Mouse (Mus musculus): ENCODE measurements around the gene Azgp1.
"Not testable (repeated sequence)": the region's sequence is repeated elsewhere in the genome, so short reads cannot be mapped to it uniquely, and the experiment has no call there.

Azgp1 gene

GRCm38 (mm10) chr5:137981300-137981699, at the start of gene Azgp1:
Azgp1 (plus strand) TSS chr5:137981520.
- in situ Hi-C loops (cut with MboI, MseI): no loop called here

GRCm38 (mm10) chr5:137933934-137934333, 47.4 kb upstream of the Azgp1 start:
- in situ Hi-C loops (cut with MboI, MseI): not testable (repeated sequence)

GRCm38 (mm10) chr5:137936486-137936885, 44.8 kb upstream of the Azgp1 start:
- in situ Hi-C loops (cut with MboI, MseI): no loop called here

DNA sequence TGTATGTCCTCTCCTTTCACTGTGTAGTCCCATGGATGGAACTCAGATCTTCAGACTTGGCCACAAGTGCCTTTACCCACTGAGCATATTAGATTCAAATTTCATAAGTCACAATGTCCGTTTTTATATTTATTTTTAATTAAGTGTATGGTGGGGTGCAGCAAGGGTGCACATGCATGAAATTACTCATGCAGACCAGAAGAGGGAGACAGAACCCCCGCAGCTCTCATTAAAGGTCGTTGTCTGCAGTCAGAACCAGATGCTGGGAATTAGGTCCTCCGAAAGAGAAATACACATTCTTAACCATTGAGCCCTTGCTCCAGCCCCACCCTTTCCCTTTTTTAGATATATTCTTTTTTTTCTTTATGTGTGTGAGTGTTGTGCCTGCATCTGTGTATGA, 44.1 kb upstream of the Azgp1 start:
- in situ Hi-C loops (cut with MboI, MseI): no loop called here

DNA sequence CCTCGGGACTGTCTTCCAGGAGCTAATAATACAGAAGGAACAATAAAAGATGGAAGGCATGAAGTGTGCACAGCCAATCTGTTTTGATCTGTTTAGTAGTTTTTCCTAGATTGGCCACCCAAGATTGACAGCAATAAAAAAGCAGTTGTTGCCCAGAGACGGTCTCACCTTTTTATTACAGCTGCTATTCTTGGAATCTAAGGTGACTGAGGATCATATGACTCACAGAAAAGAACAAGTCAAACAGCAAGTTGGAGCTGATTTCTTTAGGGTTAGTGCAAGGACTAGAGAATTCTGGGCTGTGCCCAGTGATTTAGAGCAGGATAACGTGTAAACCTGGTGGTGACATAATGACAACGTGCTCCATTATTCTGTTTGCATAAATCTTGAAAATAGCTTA, 40.4 kb upstream of the Azgp1 start:
- in situ Hi-C loops (cut with MboI, MseI): no loop called here

DNA sequence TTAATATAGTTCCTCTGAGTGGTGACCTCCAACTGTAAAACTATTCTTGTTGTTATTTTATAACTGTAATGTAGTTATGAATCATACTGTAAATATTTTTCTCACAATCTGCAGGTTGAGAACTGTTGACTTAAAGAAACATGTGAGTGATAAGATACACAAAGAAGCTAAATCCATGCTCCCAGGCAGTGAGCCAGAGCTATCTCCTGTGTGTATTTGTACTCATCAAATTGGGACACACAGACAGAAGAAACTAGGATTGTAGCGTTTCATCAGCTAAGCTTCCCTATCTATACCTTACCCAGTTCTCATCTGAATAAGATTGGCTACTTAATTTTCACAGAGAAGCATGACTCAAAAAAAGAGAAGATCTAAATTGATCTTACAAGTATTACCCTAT, 38.2 kb upstream of the Azgp1 start:
- in situ Hi-C loops (cut with MboI, MseI): no loop called here

DNA sequence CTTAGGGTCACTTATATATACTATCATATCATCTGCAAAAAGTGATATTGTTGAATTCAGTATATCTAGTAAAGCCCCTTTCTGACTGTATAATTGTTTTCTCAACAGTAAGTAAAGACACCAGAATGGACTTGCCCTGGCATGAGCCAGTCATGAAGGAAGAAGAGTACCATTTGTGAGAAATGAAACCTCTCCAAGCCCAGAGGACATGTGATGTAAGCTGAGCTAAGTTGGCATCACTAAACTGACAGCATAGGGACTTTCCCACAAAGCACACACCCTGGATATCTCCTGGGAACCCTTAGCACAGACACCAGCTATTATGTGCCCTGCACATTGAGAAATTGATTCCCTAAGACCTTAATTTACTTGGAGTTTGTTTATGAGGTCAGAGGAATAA, 34.0 kb upstream of the Azgp1 start:
- in situ Hi-C loops (cut with MboI, MseI): no loop called here

DNA sequence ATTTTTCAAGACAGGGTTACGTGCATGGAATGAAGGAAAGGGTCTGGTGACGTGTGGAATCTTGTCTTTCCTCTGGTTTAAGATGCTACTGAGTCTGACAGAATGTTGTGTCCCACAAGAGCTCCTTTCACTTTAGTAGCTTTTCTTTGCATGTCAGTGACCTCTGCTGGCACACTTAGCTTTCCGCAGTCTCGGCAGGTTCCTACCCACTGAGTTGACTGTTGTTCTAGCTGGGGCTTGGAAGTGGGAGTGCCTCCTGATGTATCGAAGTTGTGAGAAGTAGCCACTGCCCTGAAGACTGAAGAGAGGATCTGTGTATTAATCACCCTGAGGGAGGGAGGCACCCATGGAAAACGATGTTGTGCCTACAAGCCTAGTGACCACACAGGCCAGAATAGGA, 30.1 kb upstream of the Azgp1 start:
- in situ Hi-C loops (cut with MboI, MseI): no loop called here

DNA sequence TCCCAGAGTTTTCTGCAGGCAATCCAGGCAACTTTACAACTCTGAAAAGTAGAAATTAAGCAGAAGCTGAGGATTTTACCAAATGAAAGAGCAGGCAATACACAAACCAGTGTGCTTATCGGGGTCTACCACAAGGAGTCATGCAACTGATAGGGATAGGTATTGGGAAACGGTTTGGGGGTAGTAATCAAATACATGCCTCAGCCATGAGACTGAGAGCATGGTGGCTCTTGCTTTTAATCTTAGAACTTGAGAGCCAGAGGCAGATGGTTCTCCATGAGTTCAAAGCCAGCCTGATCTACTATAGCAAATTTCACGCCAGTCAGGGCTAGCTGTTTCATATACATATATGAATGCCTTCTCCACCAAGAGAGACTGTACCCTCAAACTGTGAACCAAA, 24.9 kb upstream of the Azgp1 start:
- in situ Hi-C loops (cut with MboI, MseI): no loop called here

DNA sequence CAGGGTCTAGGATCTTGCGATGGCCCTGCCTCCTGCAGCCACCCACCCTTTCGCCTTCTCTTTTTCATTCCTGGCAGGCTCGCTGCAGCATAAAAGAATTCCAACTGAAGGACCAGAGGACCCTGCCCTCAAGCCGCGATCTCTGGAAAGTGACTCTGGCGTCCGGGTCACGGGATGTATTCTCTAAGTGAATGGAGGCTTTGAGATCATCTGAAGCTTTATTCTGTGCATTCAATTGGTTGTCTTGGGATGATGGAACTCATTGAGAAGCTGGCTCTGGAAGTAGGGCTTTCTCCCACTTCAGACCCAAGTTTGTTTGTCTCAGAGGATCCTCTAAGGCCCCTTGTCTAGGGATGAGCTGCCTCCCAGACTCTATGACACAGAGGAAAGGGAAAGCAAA, 18.4 kb upstream of the Azgp1 start, which contains the start of gene Gjc3:
Gene Gjc3, minus strand, starts transcription at position 154 of the 400 bp plus-strand sequence.
- in situ Hi-C loops (cut with MboI, MseI): no loop called here

DNA sequence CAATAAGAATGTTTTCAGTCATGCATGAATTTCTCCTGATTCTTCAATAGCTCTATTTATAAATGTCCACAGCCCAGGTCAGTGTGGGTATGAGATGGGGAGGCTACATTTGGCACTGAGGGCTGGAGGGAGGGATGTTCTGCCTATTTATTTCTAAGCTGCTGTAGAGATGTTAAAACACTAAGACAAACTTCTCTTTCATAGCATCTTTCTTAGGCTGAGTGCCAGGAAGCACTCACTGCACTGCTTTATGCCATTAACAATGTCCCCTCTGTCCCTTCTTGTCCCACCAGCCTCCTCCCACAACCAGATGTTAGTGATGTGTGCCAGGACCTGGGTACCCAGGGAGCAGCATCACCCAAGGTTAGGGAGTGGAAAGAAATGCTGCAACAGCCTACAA, 14.8 kb upstream of the Azgp1 start:
- in situ Hi-C loops (cut with MboI, MseI): no loop called here

DNA sequence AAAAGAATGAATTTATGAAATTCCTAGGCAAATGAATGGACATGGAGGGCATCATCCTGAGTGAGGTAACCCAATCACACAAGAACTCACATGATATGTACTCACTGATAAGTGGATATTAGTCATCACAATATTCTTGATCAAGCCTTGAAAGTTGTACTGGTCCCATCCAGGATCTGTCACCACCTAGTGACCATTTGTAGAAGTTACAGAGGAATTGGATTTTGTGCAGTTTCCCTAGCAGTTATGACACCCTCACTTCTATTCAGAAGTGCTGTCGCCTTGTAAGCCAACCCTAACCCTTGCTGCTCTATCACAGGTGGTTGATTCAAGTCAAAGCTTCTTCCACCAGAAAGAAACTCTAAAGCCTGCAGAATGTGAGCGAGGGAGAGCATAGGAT, 8.2 kb upstream of the Azgp1 start:
- in situ Hi-C loops (cut with MboI, MseI): no loop called here

DNA sequence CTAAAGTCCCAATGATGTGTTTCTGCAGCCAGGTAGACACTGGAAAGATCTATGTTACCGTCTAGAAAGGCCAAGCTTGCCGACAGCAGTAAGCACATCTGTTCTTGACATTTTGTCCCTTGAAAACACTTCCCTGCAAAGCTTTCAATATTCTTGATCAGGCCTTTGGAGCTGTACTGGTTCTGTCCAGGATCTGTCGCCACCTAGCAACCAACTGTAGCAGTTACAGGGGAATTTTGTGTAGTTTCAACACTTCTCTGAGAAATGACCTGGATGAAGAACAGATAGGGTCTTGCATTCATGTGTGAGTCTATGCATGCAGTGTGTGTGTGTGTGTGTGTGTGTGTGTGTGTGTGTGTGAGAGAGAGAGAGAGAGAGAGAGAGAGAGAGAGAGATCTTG, 7.6 kb upstream of the Azgp1 start:
- in situ Hi-C loops (cut with MboI, MseI): no loop called here

GRCm38 (mm10) chr5:137974724-137975123, 6.6 kb upstream of the Azgp1 start:
- in situ Hi-C loops (cut with MboI, MseI): no loop called here

DNA sequence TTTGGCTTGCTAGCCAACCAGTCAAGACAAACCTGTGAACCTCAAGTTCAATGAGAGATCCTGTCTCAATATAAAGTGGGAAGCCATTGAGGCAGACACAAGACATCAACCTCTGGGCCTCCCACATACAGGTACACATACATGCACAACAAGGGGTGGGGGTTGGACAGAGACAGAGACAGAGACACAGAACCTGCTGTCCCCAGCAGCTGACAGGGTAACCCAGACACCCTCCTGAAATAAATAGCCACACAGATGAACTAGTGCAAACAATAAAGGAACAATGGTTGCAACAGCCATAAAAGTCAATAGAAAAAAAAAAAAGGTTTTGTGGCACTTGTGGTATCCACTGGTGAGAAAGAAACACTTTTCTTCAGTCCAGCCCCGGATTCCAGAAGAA, 5.9 kb upstream of the Azgp1 start:
- in situ Hi-C loops (cut with MboI, MseI): no loop called here

GRCm38 (mm10) chr5:137977291-137977690, 4.0 kb upstream of the Azgp1 start:
- in situ Hi-C loops (cut with MboI, MseI): no loop called here

GRCm38 (mm10) chr5:137979081-137979480, 2.2 kb upstream of the Azgp1 start:
- in situ Hi-C loops (cut with MboI, MseI): no loop called here

DNA sequence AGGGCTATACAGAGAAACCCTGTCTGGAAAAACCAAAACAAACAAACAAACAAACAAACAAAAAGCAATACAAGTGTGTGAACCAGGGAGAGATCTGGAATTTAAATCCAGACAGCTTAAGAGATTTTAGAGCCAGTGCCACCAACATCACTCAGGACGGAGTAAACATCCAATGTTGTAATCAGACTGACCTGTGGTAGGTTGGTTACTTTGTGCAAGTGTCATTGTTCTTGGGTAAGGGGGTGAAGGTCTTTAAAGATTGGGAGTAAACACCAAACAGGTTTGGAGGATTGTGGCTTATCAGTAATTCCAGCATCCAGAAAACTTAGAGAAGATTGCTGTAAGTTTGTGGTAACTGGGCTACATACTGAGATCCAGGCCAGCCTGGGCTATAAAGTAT, 5.0 kb downstream of the Azgp1 start:
- in situ Hi-C loops (cut with MboI, MseI): no loop called here

DNA sequence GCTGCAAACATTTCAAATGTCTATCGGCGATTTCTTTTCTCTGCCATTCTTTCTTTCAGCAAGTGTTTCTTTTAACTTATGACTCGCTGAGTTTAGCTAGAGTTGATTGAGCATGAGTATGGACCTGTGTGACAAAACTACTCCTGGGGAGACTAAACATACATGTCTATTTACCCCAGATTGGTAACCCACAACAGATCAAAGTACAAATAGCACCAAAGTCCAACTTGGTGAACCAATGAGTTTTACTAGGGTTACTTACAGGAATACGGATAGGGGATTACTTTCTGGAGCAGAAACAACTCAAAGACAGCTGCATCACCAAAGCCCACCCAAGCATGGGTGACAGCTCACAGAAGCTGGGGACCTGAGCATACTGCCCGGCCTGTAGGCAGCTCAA, 28.1 kb downstream of the Azgp1 start:
- in situ Hi-C loops (cut with MboI, MseI): no loop called here

DNA sequence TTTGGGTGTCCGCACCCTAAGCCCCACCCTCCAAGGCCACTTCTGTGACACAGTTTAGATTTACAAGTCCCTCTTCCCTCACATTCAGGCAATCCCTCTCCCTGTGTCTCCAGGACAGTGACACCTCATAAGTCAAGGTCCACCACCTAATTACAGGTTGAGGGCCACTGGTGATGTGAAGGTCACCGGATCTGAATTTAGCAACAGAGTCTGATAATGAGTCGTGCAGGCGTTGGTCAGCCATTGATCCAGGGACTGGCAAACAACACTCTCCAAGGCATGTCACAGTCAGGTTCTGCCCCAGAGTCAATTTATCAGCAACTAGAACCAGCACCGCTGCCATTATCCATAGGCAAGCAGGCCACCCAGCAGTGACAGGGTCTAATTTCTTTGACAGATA, 31.1 kb downstream of the Azgp1 start:
- in situ Hi-C loops (cut with MboI, MseI): loop anchor here in 1 of 2 experiments (5.0 kb wide), 1 partner anchor 40 kb away; the partner anchor contains the start of gene Smok3c

- in situ Hi-C loops (cut with MboI, MseI): loop anchor here in 1 of 2 experiments (5.0 kb wide), 1 partner anchor 36 kb away; the partner anchor contains the start of gene Smok3c
These were observed 35.2 kb downstream of the Azgp1 start for GRCm38 (mm10) chr5:138016530-138016929.

GRCm38 (mm10) chr5:138016997-138017396, 35.7 kb downstream of the Azgp1 start:
- in situ Hi-C loops (cut with MboI, MseI): loop anchor here in 1 of 2 experiments (5.0 kb wide), 1 partner anchor 35 kb away; the partner anchor contains the start of gene Smok3c

DNA sequence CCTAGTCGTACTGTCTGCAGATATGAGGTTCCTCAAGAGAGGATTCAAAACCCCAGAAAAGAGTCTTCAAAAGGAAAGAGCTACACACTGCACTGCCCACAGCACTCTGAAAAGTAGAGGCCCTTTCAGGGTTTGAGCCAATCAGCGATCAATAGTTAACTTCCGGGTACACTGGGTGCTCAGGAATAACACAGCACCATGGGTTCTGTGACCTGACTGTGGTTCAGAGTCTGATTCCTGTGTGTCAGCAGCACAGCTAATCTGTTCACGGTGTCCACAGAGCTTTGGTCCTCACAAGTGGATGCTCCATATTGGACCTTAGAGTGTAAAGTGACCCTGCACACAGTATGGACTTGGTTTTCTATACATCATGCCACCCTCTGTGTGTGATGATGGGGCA, 38.3 kb downstream of the Azgp1 start:
- in situ Hi-C loops (cut with MboI, MseI): loop anchor here in 1 of 2 experiments (5.0 kb wide), 1 partner anchor 33 kb away; the partner anchor contains the start of gene Smok3c

DNA sequence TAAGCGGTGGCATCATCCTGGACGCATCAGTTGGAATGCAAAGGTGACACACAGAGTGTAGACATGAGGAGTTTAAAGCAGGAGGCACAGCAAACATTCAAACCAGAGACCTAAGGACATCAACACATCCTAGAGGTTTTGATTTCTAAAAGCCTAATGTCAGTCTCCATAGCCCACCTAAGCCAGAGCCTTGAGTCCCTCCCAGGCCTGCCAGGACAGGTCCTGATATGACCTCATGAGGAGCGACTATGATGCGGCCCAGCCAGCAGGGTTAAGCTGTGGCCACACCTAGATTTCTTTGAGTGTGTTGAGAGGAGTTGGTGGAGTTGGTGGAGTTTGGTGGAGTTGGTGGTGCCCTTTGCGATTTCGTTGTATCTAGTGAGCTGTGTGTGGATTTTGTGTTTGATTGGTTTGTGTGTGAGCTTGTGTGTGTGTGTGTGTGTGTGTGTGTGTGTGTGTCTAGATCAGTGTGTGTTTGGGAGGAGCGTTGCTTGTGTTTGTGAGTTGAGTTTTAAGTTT, 39.7 kb downstream of the Azgp1 start, which contains the start of the genes Smok3a and Smok3b:
Gene Smok3a, plus strand, starts transcription at position 301 of the 519 bp plus-strand sequence.
Gene Smok3b, plus strand, starts transcription at position 469 of the 519 bp plus-strand sequence.
- in situ Hi-C loops (cut with MboI, MseI): not testable (repeated sequence)
